Mouse (Mus musculus) right cerebral cortex, postnatal 25 days (tissue): Measurements from ENCODE around the gene Sdhaf3.
A peak's percentile ranks its signal among the peaks of the same experiment; 100 is the strongest.
"Not testable (repeated sequence)": the region's sequence is repeated elsewhere in the genome, so short reads cannot be mapped to it uniquely, and the experiment has no call there.

Experiments used
- DNase-seq: peaks from one replicate; pipeline ENCODE4 v3.0.0; 2022

Gene Sdhaf3

DNA sequence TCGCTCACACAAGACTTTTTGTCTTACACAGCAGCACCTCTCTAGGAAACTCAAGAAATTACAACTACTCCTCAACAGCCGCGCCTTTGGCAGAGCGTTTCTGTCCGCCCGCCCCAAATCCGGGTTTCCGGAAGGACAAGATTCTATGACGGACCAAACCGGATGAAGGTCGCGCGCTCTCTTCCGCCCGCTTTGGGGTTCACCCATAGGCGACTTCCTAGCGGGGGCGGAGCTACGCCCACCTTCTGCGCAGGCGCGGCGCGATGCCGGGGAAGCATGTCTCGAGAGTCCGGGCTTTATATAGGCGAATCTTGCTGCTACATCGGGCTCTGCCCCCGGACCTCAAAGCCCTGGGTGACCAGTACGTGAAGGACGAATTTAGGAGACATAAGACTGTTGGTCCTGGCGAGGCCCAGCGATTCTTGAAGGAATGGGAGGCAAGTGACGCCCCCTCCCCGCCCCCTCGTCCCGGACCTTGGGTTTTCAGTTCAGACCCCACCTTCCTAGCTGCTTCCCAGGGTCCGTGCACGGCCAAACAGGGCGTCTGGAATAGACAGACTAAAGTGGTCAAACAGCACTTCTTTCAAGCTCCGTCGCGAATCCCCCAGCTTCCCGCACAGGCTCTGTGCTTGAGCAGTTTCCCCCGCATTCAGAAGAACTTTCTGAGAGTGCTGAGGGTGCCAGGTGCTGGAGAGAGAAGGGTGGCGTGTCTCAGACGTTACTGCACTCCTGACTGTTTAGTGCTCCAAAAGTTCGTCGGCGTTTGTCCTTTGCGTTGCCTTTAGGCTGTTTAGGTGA is at the start of gene Sdhaf3:
Gene Sdhaf3 (plus strand): TSS at position 241 of the 798 bp plus-strand sequence.
- DNase-seq = peak; percentile 96

DNA sequence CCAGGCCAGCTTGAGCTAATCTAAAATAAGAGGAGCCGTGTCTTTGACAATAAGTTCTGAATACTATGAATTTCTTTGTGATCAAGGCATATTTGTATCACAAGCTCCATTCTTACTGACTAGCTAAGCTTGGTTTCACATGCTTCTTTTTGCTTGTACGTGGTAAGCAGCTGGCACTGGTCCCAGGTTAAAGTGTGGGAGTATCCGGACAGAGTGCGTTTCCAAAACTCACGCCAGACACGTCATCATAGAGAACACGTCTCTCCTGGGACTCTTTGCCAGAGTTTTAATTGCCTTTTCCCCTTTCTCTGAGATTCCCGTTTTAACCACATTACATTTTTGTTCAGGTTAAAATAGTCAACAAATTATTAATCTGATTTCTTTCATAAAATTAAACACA is 46.2 kb upstream of the Sdhaf3 start:
- no peak for DNase-seq

- DNase-seq = no peak
Measured at GRCm38 (mm10) chr6:6914304-6914703, 41.5 kb upstream of the Sdhaf3 start.

GRCm38 (mm10) chr6:6914849-6915525 is 40.8 kb upstream of the Sdhaf3 start:
- DNase-seq = peak; percentile 19

- no peak for DNase-seq
Measured at GRCm38 (mm10) chr6:6915526-6915915, 40.3 kb upstream of the Sdhaf3 start.

DNA sequence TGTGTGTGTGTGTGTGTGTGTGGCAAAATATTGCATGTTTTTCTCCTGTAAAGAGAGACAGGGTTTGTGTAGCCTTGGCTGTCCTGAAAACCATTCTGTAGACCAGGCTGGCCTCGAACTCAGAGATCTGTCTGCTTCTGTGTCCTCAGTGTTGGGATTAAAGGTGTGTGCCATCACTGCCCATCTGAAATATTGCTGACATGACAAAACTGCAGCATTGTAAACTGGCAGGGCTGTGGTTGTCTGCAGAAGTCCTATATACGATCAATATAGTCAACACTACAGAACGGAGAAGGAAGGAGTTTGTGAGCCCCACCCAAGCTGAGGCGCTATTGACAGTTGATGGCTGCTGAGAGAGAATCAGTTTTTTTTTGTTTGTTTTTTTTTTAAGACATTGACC is 38.5 kb upstream of the Sdhaf3 start:
- no peak for DNase-seq

- no peak for DNase-seq
Measured at GRCm38 (mm10) chr6:6925264-6925663, 30.5 kb upstream of the Sdhaf3 start.

GRCm38 (mm10) chr6:6930831-6931230 is 25.0 kb upstream of the Sdhaf3 start:
- no peak for DNase-seq

DNA sequence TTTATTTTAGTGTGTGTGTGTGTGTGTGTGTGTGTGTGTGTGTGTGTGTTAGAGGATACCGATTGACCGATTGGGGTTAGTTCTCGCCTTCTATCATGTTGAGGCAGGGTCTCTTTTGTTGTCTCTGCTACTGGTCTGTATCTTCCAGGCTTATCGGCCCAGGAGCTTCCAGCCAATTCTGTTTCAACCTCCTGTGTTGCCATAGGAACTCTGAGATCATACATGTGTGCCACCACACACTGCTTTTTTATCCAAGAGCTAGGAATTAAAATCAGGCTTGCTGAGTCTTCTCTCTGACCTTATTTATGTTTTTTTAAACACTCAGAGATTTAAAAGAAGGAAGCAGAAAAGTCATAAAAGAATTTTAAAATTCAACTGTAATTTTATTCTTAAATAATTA is 24.3 kb upstream of the Sdhaf3 start:
- DNase-seq = no peak

DNA sequence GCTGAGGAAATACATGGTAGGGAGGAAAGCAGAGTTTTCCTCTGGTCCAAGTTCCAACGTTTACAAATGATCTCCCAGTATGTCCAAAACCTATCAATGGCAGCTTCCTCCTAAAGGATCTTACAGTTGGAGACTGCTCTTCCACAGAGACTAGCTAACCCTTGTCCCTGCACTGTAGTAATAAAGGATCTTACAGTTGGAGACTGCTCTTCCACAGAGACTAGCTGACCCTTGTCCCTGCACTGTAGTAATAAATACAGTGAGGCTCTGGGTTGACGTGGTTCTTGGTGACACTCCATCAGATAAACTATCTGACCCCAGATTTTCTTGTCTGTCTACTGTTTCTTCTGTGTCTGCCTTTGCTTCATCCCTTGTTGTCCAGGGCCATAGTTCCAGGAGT is 15.0 kb upstream of the Sdhaf3 start:
- DNase-seq = no peak

DNA sequence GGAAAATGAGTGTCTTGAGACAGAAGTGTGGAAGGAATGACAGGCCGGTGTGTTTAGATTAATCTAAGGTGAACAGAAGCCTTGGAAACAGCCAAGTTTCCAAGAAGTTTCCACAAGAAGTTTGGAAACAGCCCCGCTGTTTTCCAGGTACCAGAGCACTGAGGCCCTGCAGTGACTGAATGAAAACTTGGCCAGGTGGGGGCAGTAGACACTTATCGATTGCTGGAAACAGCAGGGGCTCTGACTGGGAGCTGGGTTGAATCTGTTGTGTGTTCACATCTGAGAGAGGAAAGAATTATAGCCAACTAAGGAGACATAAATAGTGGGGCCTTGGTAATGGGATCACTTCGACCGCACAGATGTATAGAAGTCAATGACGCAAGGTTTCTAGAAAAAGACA is 13.0 kb upstream of the Sdhaf3 start:
- DNase-seq = no peak

DNA sequence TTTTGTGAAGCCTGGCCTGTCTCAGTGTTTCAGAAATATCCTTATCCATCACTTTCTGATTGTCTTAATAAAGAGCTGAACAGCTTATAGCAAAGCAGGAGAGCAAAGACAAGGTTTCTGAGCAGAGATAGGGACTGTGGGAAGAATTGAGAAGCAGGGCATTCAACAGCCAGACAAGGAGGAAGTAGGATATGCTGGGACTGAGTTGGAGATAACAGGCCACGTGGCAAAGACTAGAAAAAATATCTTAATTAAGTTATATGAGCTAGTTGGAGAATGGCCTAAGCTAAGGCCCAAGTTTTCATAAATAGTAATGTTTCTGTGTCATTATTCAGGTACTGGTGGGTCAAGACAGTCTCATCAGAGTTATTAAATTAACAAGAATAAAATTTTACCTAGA is 8.2 kb upstream of the Sdhaf3 start:
- DNase-seq = no peak

DNA sequence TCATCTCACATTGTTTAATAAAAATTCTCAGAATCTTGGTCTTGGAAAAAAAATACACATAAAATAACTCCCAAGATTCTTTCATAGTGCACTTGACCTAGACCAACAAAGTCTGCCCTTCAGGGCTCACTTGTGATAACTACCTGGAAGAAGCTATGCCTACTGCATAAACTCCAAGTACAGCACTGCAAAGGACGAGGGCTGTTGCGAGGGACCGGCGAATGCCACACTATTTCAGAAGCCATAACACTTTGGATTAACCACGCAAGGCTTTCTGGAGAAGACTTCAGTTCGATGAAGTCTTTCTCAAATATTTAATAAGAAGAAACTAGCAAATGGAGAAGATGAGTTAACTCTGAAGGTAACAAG is 425 bp upstream of the Sdhaf3 start:
- no peak for DNase-seq

DNA sequence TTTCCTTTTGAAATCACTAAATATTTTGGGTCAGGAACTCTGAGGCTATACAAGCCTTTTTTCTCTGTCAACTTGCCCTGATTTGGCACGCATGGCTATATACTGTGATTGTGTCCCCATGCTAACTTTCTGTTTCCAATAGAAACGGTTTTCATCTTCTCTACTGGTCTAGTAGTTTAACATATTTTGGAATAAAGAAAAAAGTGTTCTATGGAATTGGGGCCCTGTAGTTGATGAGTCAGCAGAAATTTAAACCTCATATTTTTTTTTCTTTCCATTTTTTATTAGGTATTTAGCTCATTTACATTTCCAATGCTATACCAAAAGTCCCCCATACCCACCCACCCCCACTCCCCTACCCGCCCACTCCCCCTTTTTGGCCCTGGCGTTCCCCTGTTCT is 3.4 kb downstream of the Sdhaf3 start:
- not testable (repeated sequence) for DNase-seq

- DNase-seq = no peak
Measured at GRCm38 (mm10) chr6:6997226-6997946, 41.6 kb downstream of the Sdhaf3 start.

DNA sequence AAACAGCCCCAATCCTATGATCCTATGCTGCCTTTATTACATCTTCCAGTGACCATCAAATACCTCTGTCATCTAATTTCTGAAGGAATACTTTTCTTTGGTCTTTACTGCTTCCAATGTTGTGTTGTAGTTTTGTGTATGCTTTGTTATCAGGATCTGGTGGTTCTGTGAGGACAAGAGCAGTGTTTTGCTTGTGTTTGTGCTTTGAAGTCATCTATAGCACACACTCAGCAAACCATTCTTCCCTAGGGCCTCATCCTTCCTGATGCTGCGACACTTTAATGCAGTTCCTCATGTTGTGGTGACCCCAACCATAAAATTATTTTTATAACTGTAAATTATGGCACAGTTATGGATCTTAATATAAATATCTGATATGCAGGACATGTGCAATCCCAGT is 42.2 kb downstream of the Sdhaf3 start:
- no peak for DNase-seq

DNA sequence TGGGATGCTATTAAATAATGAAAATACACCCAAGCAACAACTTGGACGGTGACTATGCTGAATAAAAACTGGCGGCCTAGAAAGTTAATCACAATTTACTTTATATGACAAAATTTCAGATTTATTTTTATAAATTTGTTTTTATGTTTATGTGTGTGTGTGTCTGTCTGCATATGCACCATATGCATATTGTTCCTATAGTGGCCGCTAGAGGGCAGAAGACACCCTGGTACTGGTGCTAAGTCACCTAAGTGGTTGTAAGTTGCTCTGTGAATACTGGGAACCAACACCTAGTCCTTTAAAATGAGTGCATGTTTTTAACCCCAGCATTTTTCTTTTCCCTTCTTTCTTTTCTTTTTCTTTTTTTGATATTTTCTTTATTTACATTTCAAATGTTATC is 43.2 kb downstream of the Sdhaf3 start:
- no peak for DNase-seq

GRCm38 (mm10) chr6:7003085-7003484 is 47.3 kb downstream of the Sdhaf3 start:
- no peak for DNase-seq

DNA sequence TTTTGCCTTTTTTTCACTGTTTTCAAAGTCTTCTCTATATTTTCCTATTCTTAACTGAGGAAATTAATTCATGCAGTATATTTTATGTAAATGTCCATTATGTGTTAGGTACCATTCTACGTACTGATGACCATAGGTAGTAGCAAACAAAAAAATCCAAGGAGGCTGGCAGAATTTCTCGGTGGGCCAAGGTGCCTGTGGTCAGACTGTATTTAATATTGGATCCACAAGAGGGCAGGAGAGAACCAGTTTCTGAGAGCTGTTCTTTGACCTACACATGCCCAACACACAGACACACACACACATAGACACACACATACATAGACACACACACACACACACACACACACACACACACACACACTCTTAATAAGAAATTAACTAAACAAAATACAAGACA is 48.2 kb downstream of the Sdhaf3 start:
- DNase-seq = no peak

- no peak for DNase-seq
Measured at GRCm38 (mm10) chr6:7038087-7038486, 82.3 kb downstream of the Sdhaf3 start.

GRCm38 (mm10) chr6:7038835-7039234 is 83.0 kb downstream of the Sdhaf3 start:
- DNase-seq = no peak

DNA sequence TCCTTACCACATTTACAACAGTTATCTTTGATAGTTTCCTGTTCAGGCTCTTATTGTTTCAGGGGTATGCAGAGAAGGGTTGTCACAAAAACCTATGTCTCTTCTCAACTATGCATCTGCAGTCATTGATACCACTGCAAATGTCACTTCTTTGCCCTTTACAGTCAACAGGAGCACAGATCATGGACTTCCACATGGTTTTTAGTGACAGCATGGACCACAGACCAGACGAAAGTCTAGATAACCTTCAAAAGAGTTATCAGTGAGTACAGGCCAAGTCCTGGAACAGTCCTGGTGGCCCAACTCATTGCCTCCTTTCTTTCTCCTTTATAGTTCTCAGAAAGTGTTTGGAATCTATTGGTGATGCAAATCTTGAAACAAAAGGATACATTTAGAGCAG is 86.1 kb downstream of the Sdhaf3 start:
- DNase-seq = no peak

GRCm38 (mm10) chr6:7062819-7063218 is 107.0 kb downstream of the Sdhaf3 start:
- no peak for DNase-seq

DNA sequence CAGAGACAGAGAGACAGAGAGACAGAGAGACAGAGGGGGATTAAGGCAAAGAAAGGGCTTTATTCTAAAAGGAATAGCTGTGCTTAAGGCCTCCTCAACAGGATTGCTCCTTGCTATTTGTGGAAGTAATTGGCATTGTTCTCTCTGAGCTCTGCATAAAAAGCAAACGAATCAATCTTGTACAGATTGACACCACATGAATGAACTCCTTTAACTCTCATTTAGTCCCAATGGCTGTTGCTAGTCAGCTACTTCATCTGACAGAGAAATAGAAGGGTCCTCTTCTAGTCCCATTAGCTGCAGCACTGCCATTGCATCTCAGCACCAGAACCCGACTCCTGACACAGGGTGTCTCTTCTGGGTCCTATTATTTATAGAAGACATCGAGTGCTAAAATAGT is 113.0 kb downstream of the Sdhaf3 start:
- DNase-seq = no peak
